Mouse (Mus musculus): Measurements from ENCODE around the gene Zfp710. TPM values are rescaled to one million over a fixed set of nuclear protein-coding genes. Genes with fewer than 3 reads are reported as not detected.

The Zfp710 gene
- total and polyA plus RNA-seq, 3 experiments, result 14.8 to 19.1 TPM; not detected in 1

DNA sequence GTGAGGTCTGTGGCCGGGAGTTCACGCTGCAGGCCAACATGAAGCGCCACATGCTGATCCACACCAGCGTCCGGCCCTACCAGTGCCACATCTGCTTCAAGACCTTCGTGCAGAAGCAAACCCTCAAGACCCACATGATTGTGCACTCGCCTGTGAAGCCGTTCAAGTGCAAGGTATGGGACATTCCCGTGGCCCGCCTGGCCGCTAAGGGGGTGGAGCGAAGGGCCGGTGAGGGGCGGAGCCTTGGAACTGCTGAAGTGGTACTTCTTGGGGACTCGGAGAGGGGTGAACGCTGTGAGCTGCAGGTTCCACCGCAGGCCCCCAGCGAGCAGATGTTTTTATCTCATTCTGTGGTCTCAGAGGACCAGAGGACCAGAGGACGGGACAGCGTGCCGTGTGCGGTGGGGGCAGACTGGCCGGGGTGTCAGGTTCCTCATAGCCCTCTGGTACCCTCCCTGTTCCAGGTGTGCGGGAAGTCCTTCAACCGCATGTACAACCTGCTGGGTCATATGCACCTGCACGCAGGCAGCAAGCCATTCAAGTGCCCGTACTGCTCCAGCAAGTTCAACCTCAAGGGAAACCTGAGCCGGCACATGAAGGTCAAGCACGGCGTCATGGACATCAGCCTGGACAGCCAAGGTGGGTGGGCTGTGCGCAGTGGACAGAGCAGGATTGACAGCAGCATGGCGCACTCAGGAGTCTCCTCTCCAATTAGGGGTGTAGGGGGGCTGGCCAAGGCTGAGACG lies 61.5 kb downstream of the Zfp710 start:
- H3K27me3 ChIP-seq (ENCODE audit: control insufficient read depth in 1 of 2, insufficient read depth in 2 of 2, low read length in 2 of 2), result no peaks in the 10 kb centered on the region
- no peaks in the 10 kb centered on the region for H3K79me2 ChIP-seq (ENCODE audit: control insufficient read depth, insufficient read depth, low read length, poor library complexity)
- TF ChIP-seq MYC (IDR thresholded peaks at IDR 0.05; ENCODE audit: low read depth, low read length), result no peak
- no peak for TF ChIP-seq USF2 (IDR thresholded peaks at IDR 0.05; ENCODE audit: borderline replicate concordance in 1 of 2, insufficient read depth in 1 of 2, low read depth in 1 of 2, low read length in 2 of 2)
- no peak for TF ChIP-seq KAT2A (conservative IDR thresholded peaks at IDR 0.05; ENCODE audit: low read depth, low read length)
- TF ChIP-seq USF1 (IDR thresholded peaks at IDR 0.05; ENCODE audit: low read depth, low read length), result no peak
- no peak for TF ChIP-seq BHLHE40 (IDR thresholded peaks at IDR 0.05; ENCODE audit: borderline replicate concordance, low read depth, low read length)
- TF ChIP-seq ETS1 (IDR thresholded peaks at IDR 0.05; ENCODE audit: low read depth, low read length), result no peak
- TF ChIP-seq TCF12 (IDR thresholded peaks at IDR 0.05; ENCODE audit: low read depth, low read length), result no peak
- TF ChIP-seq RCOR1 (IDR thresholded peaks at IDR 0.05; ENCODE audit: low read depth, low read length), result no peak
- TF ChIP-seq NELFE (IDR thresholded peaks at IDR 0.05; ENCODE audit: low read depth, low read length), result no peak
- no peaks in the 10 kb centered on the region; a peak in 1 of 4 replicates for H3K36me3 ChIP-seq (ENCODE audit: control insufficient read depth in 1 of 2, insufficient read depth in 2 of 2, low read length in 2 of 2)
- no peak overlapping the region for H3K27ac ChIP-seq (ENCODE audit: control insufficient read depth, low read depth, low read length)
- no peaks in the 10 kb centered on the region for H3K4me1 ChIP-seq (ENCODE audit: control insufficient read depth in 1 of 2, insufficient read depth in 2 of 2, low read length in 2 of 2)
- H3K4me3 ChIP-seq (ENCODE audit: control insufficient read depth in 1 of 2, insufficient read depth in 1 of 2, low read depth in 2 of 2, low read length in 2 of 2), result no peak overlapping the region
- H3K9ac ChIP-seq (ENCODE audit: control insufficient read depth, low read depth, low read length, poor library complexity, severe bottlenecking), result no peak overlapping the region
- no peak for DNase-seq (ENCODE audit: low read depth, low spot score)
- no peaks in the 10 kb centered on the region for H3K9me3 ChIP-seq (replicated peaks; ENCODE audit: insufficient read depth, low read length)

DNA sequence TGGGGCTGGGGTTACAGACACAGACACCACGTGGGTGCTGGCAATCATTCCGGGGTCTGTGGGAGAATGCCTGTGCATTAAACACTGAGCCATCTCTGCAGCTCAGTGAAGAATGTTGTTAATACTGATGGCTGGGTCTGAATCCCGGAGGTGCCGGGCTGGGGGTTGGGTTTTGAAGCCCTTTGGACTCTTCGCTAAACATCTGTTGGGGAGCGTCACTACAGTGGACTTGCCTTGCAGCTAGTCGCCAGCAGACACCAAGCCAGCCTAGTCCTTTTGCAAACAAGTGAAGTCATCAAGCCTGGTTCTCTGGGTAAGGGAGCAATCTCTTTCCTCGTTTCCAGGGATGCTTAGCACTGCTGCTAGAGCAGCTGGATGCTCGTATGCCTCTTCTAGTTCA lies 63.6 kb downstream of the Zfp710 start:
- TF ChIP-seq POLR2AphosphoS2 (IDR thresholded peaks at IDR 0.05; ENCODE audit: low read length) (no peak), HCFC1 (IDR thresholded peaks at IDR 0.05; ENCODE audit: low read depth, low read length) (no peak), CHD2 (IDR thresholded peaks at IDR 0.05; ENCODE audit: low read length) (no peak), ELF1 (IDR thresholded peaks at IDR 0.05; ENCODE audit: low read depth, low read length) (no peak), CTCF (IDR thresholded peaks at IDR 0.05 in 2 of 3, conservative IDR thresholded peaks at IDR 0.05 in 1 of 3; ENCODE audit: control insufficient read depth in 1 of 3, insufficient read depth in 1 of 3, low read depth in 2 of 3, low read length in 3 of 3, poor library complexity in 1 of 3, severe bottlenecking in 1 of 3) (no peak), SIN3A (IDR thresholded peaks at IDR 0.05; ENCODE audit: low read length) (no peak), CHD1 (IDR thresholded peaks at IDR 0.05; ENCODE audit: low read depth, low read length) (no peak), E2F4 (IDR thresholded peaks at IDR 0.05; ENCODE audit: borderline replicate concordance, low read depth, low read length) (no peak)
- no peak overlapping the region for H3K4me3 ChIP-seq (ENCODE audit: control insufficient read depth in 1 of 2, insufficient read depth in 1 of 2, low read depth in 2 of 2, low read length in 2 of 2)
- H3K79me2 ChIP-seq (ENCODE audit: control insufficient read depth, insufficient read depth, low read length, poor library complexity), result no peaks in the 10 kb centered on the region
- H3K9ac ChIP-seq (ENCODE audit: control insufficient read depth, low read depth, low read length, poor library complexity, severe bottlenecking), result no peak overlapping the region
- no peak for DNase-seq (ENCODE audit: low read depth, low spot score)
- H3K36me3 ChIP-seq (ENCODE audit: control insufficient read depth in 1 of 2, insufficient read depth in 2 of 2, low read length in 2 of 2), result no peaks in the 10 kb centered on the region; a peak in 1 of 4 replicates
- H3K27ac ChIP-seq (ENCODE audit: control insufficient read depth, low read depth, low read length), result no peak overlapping the region
- no peaks in the 10 kb centered on the region for H3K27me3 ChIP-seq (ENCODE audit: control insufficient read depth in 1 of 2, insufficient read depth in 2 of 2, low read length in 2 of 2)
- no peaks in the 10 kb centered on the region for H3K9me3 ChIP-seq (replicated peaks; ENCODE audit: insufficient read depth, low read length)
- no peaks in the 10 kb centered on the region for H3K4me1 ChIP-seq (ENCODE audit: control insufficient read depth in 1 of 2, insufficient read depth in 2 of 2, low read length in 2 of 2)

All from MEL (cell line).